Mouse (Mus musculus) C2C12 (cell line): ENCODE measurements at regions not wholly inside any gene's neighbourhood (a gene's known extent, or its start where the extent isn't known, plus 50 kb on each side); places are given as distances from the start of the nearest gene placed in this dataset.

ENCODE experiments used
- H3K27me3 ChIP-seq: one replicate; pipeline ENCODE4 v1.6.1; 2011; ENCODE audit not compliant: control insufficient read depth, insufficient read depth, insufficient read length
- H3K36me3 ChIP-seq: one replicate; pipeline ENCODE4 v1.6.1; 2011; ENCODE audit not compliant: control insufficient read depth, insufficient read depth
- H3K4me3 ChIP-seq: one replicate; pipeline ENCODE4 v1.5.1; 2011; ENCODE audit warnings: mild to moderate bottlenecking, control low read depth; ENCODE audit not compliant: poor library complexity, insufficient read depth, severe bottlenecking
- H3K79me2 ChIP-seq: one replicate; pipeline ENCODE4 v1.6.1; 2011; ENCODE audit not compliant: control insufficient read depth, insufficient read depth
- H3K79me3 ChIP-seq: one replicate; pipeline ENCODE4 v1.6.1; 2011; ENCODE audit warnings: low read depth, control low read depth
- H3ac ChIP-seq: one replicate; pipeline ENCODE3; 2011; ENCODE audit warnings: low read depth; ENCODE audit not compliant: control insufficient read depth, insufficient read length
- CEBPB ChIP-seq: IDR thresholded peaks from one replicate; pipeline ENCODE4 v1.6.1; 2011; ENCODE audit warnings: low read depth, mild to moderate bottlenecking, control low read depth, moderate library complexity
- CTCF ChIP-seq: IDR thresholded peaks from one replicate; pipeline ENCODE4 v1.5.1; 2011; ENCODE audit not compliant: control insufficient read depth, insufficient read depth, insufficient read length
- FOSL1 ChIP-seq: IDR thresholded peaks from one replicate; pipeline ENCODE4 v1.8.0; 2011; ENCODE audit warnings: mild to moderate bottlenecking, low read length; ENCODE audit not compliant: poor library complexity, insufficient read depth, severe bottlenecking
- MAX ChIP-seq: IDR thresholded peaks from one replicate; pipeline ENCODE4 v1.6.1; 2011; ENCODE audit warnings: mild to moderate bottlenecking, control low read depth
- MYOD1 ChIP-seq: IDR thresholded peaks from one replicate; pipeline ENCODE4 v1.6.1; 2011; ENCODE audit warnings: low read depth; ENCODE audit not compliant: control insufficient read depth, insufficient read length
- MYOG ChIP-seq: IDR thresholded peaks from one replicate; pipeline ENCODE4 v1.6.1; 2011; ENCODE audit not compliant: control insufficient read depth, insufficient read length; ENCODE audit errors: extremely low read depth
- USF1 ChIP-seq: IDR thresholded peaks from one replicate; pipeline ENCODE4 v1.6.1; 2011; ENCODE audit warnings: low read depth, mild to moderate bottlenecking, control low read depth, moderate library complexity

GRCm38 (mm10) chr8:87046590-87046989, 161.5 kb upstream of the N4bp1 start:
- no peaks in the 10 kb centered on the region for H3K79me3 ChIP-seq
- TF ChIP-seq USF1 (no peak), CTCF (no peak), MYOG (no peak), CEBPB (no peak), FOSL1 (no peak), MYOD1 (no peak), MAX (no peak)
- H3K4me3 ChIP-seq, result no peak overlapping the region
- peaks cover 8% of the 10 kb centered on the region for H3K27me3 ChIP-seq
- H3K36me3 ChIP-seq, result no peaks in the 10 kb centered on the region
- H3K79me2 ChIP-seq, result no peaks in the 10 kb centered on the region
- H3ac ChIP-seq, result no peak overlapping the region

GRCm38 (mm10) chr8:87043016-87043415, 158.0 kb upstream of the N4bp1 start:
- H3K27me3 ChIP-seq, result peaks cover 21% of the 10 kb centered on the region
- no peaks in the 10 kb centered on the region for H3K79me2 ChIP-seq
- H3ac ChIP-seq, result no peak overlapping the region
- no peak overlapping the region for H3K4me3 ChIP-seq
- H3K36me3 ChIP-seq, result no peaks in the 10 kb centered on the region
- no peaks in the 10 kb centered on the region for H3K79me3 ChIP-seq
- TF ChIP-seq MAX (no peak), CTCF (no peak), FOSL1 (no peak), MYOG (no peak), MYOD1 (no peak), CEBPB (no peak), USF1 (no peak)

DNA sequence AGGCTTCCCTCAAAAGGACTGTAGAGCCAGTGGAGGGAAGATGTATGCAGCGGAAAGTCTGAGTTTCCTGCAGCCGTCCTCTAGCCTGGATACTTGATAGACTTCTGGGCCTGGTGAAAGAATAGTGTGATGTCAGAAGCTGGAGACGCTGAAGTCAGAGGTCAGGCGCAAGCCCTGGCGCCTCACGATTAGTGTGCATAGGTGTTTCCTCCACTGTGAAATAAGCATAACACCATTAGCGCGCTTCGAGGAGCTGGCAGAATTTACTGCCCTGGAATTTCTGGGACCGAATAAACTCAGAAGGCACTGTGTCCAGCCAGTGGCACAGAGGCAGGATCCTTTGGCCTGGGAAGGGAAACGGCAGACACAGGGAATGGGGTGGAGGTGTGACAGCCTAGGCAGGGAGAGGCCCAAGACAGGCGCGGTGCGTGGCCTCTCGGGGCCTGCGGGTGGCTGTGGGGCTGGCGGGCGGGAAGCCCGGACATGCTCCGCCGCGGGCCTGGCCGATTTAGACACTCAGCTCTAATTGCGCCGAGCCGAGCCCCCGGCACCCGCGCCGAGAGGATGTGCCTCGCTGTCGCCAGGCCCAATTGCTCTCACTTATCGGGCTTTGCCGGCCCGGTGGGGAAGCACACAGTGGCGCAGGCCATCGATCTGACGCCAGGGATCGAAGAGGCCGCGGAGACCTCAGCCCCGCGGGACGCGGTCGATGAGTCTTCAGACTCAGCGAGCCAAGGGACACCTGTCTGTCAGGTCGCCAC, 152.7 kb upstream of the N4bp1 start:
- Histone ChIP-seq H3K79me2 (no peaks in the 10 kb centered on the region), H3ac (no peak overlapping the region), H3K4me3 (no peak overlapping the region), H3K79me3 (no peaks in the 10 kb centered on the region), H3K36me3 (no peaks in the 10 kb centered on the region), H3K27me3 (peaks cover 31% of the 10 kb centered on the region)
- no peak for TF ChIP-seq FOSL1
- no peak for TF ChIP-seq CTCF
- no peak for TF ChIP-seq MYOD1
- TF ChIP-seq MYOG, result no peak
- no peak for TF ChIP-seq USF1
- TF ChIP-seq MAX, result no peak
- no peak for TF ChIP-seq CEBPB

GRCm38 (mm10) chr8:87035996-87036395, 150.9 kb upstream of the N4bp1 start:
- Histone ChIP-seq H3K4me3 (no peak overlapping the region), H3ac (no peak overlapping the region), H3K27me3 (peaks cover 27% of the 10 kb centered on the region)

GRCm38 (mm10) chr8:87028171-87028570, 143.1 kb upstream of the N4bp1 start:
- no peak for TF ChIP-seq CEBPB
- no peak for TF ChIP-seq MYOG
- no peak for TF ChIP-seq MAX
- no peak for TF ChIP-seq CTCF
- TF ChIP-seq USF1, result no peak
- TF ChIP-seq FOSL1, result no peak

More at GRCm38 (mm10) chr8:87035996-87036395, 150.9 kb upstream of the N4bp1 start:
- TF ChIP-seq USF1 (no peak), MAX (no peak), FOSL1 (no peak), CEBPB (no peak), MYOD1 (no peak)
- Histone ChIP-seq H3K79me3 (no peaks in the 10 kb centered on the region), H3K36me3 (no peaks in the 10 kb centered on the region), H3K79me2 (no peaks in the 10 kb centered on the region)

GRCm38 (mm10) chr8:87025946-87026345, 140.9 kb upstream of the N4bp1 start:
- H3K4me3 ChIP-seq, result no peak overlapping the region
- H3K79me2 ChIP-seq, result no peaks in the 10 kb centered on the region
- H3K36me3 ChIP-seq, result no peaks in the 10 kb centered on the region
- TF ChIP-seq MYOG (no peak), CEBPB (no peak), MYOD1 (no peak), CTCF (no peak), FOSL1 (no peak), USF1 (no peak), MAX (no peak)
- H3ac ChIP-seq, result no peak overlapping the region
- no peaks in the 10 kb centered on the region for H3K27me3 ChIP-seq
- H3K79me3 ChIP-seq, result no peaks in the 10 kb centered on the region

More at GRCm38 (mm10) chr8:87028171-87028570, 143.1 kb upstream of the N4bp1 start:
- Histone ChIP-seq H3ac (no peak overlapping the region), H3K27me3 (no peaks in the 10 kb centered on the region), H3K4me3 (no peak overlapping the region), H3K79me3 (no peaks in the 10 kb centered on the region), H3K79me2 (no peaks in the 10 kb centered on the region), H3K36me3 (no peaks in the 10 kb centered on the region)
